Mouse (Mus musculus) lung, postnatal 25 days (tissue): ENCODE measurements around the gene Ing3.

ENCODE experiments used
- DNase-seq: peaks from one replicate; pipeline ENCODE4 v3.0.0; 2022; ENCODE audit warnings: low spot score

Ing3 gene

DNA sequence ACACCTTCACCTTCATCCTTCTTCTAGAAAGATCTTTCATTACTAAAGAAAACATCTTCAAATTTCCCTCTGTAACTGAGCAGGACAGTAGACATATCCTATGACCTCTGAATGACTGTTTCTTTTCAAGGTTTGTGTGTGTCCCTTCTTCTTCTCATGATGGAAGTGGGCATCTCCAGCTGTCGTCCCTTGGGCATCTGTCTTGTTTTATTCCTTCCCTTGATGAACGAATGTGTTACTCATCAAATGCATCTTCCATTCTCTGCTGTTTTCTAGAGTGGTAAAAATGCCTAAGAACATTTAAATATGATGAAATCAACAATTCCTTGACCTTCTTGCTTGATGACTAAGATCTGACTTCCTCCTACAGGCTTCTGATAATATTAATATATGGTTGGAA lies 43.7 kb downstream of the Ing3 start:
- DNase-seq = no peak

DNA sequence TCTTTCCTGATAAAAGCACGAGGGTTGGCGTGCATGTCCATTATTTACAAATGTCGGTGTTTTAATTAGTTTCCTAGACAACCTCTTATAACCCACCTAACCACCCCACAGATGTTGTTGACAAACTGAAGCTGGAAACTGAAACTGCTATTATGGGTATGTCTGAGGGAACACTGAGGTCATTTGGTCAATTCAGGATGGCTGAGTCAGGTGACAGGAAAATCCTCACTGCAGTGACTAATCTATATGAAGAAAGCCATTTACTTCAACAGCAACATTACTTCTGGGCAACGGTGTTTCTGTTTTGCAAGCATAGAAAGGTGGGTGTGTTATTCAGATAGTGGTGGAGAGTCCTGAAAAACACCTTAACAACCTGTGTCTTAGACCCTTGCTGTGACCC lies 48.8 kb downstream of the Ing3 start:
- no peak for DNase-seq

DNA sequence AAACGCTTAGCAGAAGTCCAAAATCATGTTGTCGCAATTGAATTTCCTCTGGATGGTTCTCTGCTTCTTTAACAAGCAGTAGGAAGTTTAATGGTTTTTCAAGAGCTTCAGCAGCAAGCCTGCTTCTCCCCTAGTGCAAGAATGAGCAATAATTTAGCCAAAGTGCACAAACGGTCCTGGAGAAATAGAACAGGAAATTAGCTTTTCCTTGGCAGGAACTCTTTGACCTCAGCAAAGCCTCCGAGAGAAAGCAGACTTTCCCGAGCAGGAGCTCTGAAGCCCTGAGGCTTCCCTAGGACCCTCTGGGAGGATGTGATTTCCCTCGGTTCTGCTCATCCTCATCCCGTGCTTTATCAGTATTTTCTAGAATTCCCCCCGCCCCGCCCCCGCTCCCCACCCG lies 49.7 kb downstream of the Ing3 start:
- DNase-seq = no peak

DNA sequence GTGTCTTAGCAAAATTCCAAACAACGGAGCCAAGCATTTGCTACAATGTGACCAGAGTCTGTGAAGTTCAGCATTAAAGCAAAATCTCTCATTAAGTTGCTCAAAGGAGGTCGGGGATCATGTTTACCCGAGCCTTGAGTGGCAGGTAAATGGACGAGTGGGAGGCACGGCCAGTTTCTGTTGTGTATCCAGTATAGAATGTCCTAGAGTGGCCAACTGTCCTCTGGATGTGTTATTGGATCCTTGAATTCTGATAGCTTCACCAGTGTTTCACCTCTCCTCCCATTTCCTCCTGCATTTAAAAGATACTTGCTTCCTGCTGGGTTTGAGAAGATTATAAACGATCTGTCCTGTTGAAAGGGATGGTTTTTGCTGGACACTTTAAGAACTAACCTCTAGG lies 50.7 kb downstream of the Ing3 start:
- no peak for DNase-seq

DNA sequence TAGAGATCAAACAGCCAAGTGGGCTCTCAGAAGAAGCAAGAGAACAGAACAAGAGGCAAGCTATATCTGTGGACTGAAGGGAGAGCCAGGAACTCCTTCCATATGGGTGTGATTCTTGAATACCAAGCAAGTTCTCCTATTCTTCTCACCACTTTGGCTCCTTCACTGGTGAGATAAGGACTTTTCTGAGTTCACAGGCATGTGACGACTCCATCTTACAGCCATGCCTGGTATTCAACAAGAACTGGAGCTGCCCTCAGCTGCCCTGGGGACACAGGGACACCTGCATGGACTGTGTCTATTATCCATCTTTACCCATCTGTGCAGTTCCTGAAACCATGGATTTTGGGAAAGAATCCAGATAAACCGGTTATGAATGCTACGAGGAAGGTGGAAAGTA lies 51.5 kb downstream of the Ing3 start:
- no peak for DNase-seq

GRCm38 (mm10) chr6:22001284-22001916 lies 52.0 kb downstream of the Ing3 start:
- DNase-seq = no peak

- no peak for DNase-seq
These were observed 53.3 kb downstream of the Ing3 start for GRCm38 (mm10) chr6:22002521-22003199.

DNA sequence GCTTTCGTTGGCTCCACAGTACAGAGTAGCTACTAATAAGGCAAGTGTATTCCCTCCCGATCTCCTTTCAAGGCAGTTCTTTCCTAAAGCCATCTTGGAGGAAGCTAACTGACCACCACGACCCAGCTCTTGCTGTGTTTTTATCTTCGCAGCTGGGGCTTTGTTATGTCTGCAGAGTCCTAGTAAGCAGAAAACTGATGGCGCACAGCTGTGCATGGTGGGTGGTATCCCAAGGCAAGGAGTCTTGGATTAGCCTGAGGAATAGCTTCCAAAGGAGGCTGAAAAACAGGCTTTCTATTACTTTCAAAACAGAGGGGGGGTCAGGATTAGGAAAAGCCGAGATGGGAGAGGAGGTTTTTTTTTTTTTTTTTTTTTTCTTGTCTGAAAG lies 53.8 kb downstream of the Ing3 start:
- DNase-seq = no peak

GRCm38 (mm10) chr6:22003959-22004543 lies 54.7 kb downstream of the Ing3 start:
- no peak for DNase-seq

DNA sequence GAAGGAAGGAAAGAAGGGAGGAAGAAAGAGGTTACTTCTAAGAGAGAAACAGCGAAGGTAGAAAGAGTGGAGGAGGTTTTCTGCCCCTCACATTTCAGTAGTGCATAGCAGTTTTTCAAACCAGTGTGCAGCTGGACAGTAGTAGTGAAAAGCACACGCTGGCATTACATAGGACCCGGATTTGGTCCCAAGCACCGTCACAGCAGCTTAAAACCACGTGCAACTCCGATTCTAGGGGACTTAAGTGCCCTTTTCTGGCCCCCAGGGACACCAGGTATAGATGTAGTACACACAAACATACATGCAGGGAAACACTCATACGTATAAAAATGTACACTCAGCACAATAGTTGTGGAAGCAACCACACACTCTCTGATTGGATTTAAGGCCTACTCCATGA lies 59.0 kb downstream of the Ing3 start:
- DNase-seq = no peak

DNA sequence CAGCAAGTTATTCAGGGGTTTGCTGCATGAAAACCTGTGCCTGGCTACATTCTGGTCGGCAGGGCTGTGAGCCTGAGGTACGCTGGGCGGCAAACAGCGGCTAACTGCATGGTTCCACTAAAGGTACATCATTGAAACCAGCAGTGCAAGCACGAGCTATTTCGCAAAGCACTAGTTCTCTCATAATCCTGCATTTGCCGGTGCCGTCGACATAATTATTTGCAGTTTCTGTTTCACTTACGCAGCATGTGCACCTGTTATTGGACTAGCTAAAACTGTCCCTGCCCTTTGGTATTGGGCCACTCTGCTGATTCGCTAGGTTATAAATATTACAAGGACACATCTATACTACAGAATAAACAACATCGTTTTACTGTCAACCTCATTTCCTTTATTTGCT lies 60.9 kb downstream of the Ing3 start:
- DNase-seq = no peak

GRCm38 (mm10) chr6:22010761-22011281 lies 61.5 kb downstream of the Ing3 start:
- no peak for DNase-seq

GRCm38 (mm10) chr6:22011546-22011945 lies 62.2 kb downstream of the Ing3 start:
- no peak for DNase-seq

DNA sequence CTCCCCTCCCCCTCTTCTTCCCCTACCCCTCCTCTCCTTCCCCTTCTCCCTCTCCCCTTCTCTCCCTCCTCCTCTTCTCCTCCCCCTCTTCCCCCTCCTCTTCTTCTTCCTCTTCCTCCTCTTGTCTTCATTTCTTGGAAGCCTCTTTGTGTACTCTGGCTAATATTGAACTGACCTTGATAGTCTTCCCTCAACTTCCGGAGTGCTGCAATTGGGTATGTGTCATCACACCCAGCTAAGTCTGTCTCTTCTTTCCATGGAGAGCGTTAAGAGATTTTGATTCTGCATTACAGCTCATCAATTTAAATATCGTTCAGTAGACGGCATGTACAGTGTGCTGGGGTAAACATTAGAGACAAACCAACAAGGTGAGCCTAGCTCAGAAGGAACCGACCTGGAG lies 62.7 kb downstream of the Ing3 start:
- DNase-seq = no peak

DNA sequence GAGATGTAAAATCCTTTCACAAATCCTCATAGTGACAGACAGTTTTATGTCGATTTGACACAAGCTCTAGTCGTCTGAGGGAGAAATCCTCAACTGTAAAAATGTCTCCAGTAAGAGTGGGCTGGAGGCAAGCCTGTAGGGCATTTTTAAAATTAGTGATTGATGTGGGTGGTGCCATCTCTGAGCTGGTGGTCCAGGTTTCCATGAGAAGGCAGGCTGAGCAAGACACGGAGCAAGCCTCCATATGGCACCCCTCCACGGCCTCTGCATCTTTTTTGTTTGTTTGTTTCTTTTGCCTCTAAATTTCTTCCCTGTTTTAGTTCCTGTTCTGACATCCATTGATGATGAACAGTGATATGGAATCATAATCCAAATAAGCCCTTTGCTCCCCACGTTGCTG lies 63.1 kb downstream of the Ing3 start:
- DNase-seq = no peak

GRCm38 (mm10) chr6:22013394-22013793 lies 64.0 kb downstream of the Ing3 start:
- no peak for DNase-seq

DNA sequence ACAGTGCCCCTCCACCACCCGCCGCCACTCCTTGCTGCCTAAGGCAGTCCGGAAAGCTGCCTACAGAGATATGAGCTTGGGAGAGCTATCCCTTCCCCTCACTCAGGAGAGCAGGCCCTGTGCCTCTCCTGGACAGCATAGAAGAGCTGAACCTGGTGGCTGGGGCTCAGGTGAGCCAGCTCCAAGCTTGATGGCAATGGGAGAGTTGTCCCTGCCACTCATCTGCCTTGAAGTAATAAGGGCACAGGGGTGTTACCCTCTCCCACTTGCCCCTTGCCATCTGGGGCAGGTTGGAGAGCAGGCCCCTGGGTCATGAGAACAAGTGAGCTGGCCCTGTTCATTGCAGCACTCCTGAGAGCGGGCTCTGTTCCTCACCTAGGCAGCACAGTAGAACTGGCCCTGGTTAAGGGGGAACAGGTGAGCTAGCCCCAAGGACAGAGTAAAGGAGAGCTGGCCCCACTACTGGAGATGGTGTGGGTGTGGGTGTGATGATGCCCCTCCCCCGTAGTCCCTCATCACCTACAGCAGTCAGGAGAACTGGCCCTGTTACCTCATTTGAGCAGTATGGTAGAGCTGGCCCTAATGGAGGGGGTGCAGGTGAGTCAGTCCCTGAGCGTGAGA lies 65.0 kb downstream of the Ing3 start:
- no peak for DNase-seq

GRCm38 (mm10) chr6:22017631-22018030 lies 68.3 kb downstream of the Ing3 start:
- no peak for DNase-seq

- DNase-seq = no peak
These were observed 69.5 kb downstream of the Ing3 start for GRCm38 (mm10) chr6:22018768-22019445.

DNA sequence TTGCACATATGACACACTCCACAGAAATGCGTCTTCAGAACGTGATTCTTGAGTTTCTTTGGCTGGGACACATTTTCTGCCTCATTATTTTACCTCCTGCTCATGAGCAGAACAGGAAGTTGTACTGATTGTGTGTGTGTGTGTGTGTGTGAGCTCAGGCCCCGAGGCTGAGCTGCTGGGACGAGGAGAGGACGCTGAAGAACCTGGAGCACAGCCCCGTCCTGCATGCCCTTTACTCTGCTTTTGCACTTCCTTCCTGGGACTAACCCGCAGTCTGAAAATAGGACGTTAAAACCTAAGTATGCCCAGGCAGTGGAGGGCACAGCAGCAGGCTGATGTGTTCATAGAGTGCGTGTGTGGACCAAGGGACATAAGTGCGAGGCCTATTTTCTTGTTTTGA lies 70.3 kb downstream of the Ing3 start:
- DNase-seq = no peak

DNA sequence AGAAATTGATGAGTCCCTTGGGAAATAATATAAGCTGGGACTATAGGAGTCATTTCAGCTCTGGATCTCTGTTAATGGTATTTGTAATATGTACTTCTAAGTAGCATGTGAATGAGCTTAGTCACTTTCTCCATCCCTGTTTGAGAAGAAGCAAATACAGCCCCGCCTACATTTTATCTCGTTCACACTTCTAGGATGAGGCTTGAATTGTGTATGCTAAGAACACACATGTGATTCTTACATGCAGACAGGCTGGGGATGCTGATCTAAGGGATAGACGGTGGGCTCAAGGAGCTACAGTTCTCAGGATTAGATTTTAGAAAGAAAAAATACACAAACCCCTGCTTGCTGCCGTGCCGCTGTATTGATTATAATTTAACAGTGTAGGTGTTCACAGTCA lies 71.3 kb downstream of the Ing3 start:
- no peak for DNase-seq

DNA sequence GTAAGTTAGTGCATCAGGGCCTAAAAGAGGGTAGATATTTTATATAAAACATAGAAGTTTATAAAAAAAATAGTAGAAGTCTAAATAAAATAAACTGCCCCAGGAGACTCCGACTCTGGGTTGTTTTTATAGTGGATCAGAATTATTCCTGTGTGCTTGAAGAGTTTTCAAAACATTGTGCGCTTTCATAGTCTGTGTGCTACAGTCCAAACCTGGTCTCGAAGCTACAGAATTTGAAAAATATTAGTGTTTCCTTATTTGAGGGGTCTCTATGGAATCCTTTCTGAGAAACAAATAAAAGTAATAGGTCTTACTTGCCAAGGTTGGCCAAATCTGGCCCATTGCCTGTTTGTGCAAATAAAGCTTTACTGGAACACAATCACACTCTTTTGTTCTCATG lies 71.9 kb downstream of the Ing3 start:
- no peak for DNase-seq

DNA sequence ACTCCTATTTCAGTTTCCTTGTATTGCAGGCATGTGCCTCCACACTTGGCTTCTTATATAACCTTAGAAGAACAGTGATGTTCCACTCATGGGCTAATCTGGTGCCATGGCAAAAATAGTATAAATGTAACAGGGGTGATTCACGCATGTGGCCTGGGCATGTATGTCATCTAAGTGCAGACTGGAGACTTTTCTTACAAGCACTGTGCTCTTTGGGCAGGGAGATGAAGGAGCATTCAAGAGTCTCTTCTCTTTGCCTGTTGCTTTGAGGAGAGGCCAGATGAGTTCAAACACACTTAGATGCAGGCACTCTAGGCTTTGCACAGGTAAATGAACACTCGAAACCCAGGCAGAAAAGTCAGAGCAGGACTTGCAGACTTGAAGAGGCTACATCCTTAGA lies 74.8 kb downstream of the Ing3 start:
- no peak for DNase-seq
